Mouse (Mus musculus) c-Kit-positive CD71-positive TER-119-negative erythroid progenitor cells, embryonic 14.5 days (primary cell): Measurements from ENCODE around the gene Mtmr12.

ENCODE experiments used
- DNase-seq: peaks from one replicate; pipeline ENCODE4 v3.0.0-alpha.2; 2013; ENCODE audit warnings: low read depth

The Mtmr12 gene

DNA sequence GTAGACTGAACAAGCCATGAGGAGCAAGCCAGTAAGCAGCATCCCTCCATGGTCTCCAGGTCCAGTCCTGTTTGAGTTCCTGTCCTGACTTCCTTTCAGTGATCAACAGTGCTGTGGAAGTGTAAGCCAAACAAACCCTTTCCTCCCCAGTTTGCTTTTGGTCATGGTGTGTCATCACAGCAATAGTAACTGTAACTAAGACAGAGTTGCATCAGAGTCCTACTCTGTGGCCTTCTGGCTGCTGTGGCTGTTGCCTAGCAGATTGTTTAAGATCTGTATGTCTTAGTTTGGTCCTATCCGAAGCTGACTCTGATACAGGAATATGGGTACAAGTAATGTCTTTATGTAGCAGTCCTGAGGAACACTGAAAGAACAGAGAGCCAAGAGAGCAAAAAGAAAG is 75.0 kb downstream of the Mtmr12 start:
- DNase-seq, result no peak

DNA sequence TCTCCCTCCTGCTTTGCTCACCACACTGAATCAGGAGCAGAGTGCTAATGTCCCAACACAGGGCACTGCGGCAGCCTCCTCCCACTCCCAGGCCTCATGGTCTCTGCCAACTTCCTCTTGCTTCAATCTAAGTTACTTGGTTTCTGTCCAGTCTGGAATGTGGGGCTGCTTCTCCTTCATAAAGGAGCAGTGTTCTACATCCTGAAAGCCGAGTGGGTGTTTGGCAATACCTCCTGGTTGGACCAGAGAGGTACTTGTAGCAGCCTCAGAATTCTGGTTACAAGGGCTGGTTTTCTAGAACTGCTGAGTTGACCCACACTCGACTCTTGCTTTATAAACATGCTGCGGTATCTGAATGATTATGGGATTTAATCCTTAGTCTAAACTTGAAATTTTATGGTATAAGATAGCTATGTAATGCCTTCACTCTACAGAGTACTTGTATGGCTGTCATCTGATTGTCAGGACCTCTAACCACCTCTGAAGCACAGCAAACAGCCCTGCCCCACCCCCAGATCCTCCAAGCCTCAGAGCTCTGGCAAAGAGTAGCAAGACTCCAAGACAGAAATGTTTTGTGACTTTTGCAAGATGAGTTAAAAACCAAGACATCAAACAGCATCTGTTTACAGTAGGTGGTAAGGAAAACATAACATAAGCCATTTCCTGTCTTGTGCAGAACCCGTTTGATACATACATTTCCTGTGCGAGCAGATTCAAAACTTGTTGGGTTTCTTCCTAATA is 80.1 kb downstream of the Mtmr12 start:
- DNase-seq, result no peak

DNA sequence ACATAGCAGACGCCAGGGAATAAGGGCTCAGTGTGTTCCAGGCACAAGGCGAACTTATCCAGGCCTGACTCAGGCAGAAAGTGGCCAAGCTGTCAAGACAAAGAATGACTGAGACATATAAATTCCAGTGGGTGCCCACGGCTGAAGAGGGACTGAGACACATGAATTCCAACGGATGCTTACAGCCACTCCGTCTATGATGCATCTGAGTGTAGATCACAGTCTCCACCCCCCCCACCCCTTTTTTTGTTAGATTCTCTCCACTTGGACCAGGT is 80.6 kb downstream of the Mtmr12 start:
- DNase-seq, result no peak

DNA sequence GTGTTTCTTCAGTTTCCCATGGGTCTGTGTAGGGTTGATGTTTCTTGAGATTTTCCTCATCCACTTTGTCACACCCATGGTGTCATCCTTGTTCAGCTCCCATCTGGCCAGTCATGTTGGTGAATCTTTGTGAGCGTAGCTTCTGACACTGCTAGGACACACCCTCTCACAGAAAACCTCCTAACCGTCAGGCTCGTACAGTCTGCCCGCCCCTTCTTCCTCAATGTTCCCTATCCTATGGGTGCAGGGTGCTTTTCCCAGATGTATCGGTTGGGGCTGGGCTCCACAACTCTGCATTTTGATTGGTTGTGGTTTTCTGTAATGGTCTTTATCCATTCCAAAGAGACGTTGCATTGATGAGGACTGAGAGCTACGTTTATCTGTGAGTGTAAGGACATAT is 85.5 kb downstream of the Mtmr12 start:
- DNase-seq, result no peak

DNA sequence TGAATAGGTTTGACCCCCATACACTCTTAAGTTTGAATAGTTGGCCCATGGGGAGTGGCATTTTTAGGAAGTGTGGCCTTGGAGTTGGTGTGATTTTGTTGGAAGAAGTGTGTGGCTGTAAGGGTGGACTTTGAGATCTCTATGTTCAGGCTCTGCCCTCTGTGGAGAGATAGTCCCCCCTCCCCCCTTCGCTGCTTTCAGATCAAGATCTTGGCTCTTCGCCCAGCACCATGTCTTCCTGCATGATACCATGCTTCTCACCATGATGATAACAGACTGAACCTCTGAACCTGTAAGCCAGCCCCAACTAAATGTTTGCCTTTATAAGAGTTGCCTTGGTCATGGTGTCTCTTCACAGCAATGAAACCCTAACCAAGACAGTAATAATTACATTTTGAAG is 86.9 kb downstream of the Mtmr12 start:
- DNase-seq, result no peak

DNA sequence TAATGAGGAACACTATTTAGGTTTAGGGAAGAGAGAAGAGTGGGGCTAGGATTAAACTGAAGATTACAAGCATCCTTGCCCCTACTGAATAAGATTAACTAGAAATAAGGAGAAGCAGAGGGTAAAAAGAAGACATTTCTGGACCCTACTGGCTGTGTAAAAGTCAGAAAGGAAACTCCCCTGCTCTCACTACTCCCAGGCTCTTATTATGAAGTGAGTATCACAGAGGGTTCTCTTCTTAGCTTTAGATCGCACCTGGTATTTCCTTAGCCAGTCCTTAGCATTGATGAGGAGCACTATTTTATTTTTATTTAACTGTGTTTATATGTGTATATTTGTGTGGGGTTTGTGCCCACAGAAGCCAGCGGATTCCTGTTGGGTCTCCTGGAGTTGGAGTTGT is 91.4 kb downstream of the Mtmr12 start:
- DNase-seq, result no peak

DNA sequence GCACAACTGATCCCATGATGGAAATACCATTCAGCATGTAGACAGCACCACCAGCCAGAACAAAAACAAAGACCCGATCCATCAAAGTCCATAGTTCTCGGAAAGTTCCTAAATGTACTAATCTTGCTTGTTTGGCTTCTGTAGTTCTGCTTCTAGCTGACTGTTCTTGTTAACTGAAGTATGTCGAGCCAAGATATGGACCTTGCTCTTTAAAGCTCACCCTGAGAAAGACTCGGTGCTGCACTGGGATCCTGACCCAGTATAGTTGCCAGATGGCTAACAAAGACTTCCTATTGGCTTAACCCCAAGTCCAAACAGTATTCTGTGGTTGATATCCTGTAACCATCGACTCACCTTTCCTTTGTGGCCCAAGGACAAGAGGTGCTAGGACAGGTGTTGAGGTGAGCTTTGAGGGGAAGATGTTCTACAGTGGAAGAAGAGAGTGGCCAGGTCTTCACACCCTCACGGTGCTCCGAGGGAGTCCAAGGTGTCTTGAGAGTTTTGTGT is 93.5 kb downstream of the Mtmr12 start:
- DNase-seq, result no peak

DNA sequence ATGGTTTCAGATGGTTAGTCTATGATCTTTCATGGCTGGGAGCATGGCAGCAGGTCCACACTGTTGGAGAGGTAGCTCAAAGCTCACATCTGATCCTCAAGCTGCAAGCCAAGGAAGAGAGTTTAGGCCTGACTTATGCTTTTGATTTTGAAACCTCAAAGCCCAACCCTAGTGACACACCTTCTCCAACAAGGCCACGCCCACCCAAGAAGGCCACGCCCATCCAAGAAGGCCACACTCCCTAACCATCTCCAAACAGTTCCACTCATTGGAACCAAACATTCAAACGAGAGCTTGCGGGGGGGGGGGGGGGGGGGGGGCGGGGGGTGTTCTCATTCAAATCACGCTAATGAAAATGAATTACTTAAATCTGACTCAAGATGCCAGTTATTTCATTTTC is 96.9 kb downstream of the Mtmr12 start:
- no peak for DNase-seq

DNA sequence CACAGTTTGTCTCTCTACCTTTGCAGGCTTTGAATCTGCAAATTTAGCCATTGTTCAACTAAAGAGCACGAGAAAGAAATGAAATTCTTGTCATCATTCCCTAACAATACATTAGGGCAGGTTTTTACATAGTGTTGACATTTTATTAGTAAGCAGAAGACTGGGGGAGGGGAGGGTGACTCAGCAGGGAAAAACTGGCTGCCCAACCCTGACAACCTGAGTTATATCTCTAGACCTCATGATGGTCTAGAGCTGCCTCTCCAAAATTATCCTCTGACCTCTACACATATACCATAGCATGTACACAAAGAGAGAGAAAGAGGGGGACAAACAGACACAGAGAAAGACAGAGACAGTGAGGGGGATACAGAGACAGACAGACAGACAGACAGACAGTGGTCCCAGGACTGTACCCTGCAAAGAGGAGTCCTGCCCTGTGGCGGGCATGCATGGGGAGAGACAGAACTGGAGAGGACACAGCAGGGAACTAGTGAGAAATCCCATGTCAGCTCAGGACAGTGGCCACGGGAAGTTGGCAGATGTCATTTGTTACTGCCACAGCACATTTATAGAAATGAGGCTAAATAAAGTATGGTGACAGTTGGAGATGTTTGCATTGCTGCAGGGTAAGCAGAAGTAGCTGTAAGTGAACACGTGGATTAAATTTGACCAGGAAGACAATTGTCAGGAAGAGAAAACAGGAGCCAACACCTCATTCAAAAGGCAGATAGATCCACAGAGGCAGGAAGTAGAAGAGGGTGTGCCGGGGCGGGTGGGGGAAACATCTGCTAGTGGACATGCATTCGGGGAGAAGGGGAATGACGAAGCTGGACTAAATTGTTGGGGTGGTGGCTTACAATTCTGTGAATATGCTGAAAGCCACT is 101.6 kb downstream of the Mtmr12 start:
- no peak for DNase-seq

DNA sequence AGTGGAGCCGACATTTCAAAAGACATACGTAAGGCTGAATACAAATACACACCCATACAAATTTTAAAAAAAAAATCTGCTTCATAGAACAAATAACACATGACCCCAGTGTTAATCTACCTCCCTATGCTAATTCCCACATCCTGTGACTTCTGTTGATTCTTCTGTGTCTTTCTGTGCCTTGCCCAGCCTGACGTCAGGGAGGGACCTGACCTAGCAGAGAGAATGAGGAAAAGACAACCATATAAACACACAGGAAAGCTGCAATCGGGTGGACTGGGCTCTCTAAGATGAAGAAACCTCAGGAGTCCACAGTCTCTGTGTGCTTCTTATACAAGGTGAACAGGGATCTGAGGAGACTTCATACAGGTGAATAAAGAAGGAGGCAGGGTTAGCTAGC is 102.3 kb downstream of the Mtmr12 start:
- no peak for DNase-seq

DNA sequence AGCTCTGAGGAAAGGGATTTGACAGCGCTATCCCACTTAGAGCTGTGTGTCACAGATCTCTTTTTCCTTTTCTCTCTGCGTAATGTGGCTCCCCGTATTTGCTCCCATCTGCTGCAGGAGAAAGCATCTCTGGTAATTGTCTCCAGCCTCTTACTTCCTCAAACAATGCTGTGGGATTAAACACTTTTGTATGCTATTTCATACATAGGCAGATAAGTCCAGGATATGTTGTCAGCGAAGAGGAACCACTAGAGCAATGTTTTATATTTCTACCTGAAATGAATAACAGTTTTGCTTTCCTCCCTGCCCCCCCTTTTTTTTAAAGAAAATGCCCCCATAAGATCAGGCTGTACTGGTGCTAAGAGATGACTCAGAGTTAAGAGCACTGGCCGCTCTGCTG is 103.7 kb downstream of the Mtmr12 start:
- no peak for DNase-seq

DNA sequence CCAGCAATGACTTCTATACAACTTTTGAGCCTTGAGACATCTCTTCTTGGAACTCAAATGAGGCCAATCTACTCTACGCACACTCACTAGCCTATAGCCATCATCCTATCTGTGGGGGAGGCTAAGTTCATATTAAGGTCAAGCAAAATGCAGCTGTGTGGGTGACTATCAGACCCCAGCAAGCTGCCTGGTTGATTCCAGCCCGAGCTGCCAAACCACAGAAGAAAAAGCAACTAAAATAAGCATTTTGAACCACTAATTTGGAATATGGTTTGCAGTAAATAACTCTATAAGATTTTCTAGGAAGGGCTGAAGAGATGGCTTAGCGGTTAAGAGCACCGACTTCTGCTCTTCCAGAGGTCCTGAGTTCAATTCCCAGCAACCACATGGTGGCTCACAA is 105.8 kb downstream of the Mtmr12 start:
- DNase-seq, result no peak

DNA sequence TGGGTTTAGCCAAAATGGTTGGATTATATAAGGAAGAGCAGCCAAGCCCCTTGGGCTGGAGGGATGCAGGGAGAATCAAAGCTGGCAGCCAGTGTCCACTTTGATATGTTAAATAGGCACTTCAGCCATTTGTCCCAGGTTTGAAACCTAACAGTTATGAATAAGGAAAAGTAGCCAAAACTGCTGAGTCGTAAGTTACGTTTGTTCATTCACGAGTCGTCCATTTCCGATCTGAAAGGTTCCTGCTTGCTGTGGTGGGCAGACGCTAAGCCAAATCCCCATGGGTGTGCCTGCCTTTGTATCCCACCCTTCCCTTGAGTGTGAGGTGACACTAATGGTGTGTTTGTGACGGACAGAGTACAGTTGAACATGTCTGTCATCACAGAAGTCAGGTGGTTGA is 106.6 kb downstream of the Mtmr12 start:
- no peak for DNase-seq

DNA sequence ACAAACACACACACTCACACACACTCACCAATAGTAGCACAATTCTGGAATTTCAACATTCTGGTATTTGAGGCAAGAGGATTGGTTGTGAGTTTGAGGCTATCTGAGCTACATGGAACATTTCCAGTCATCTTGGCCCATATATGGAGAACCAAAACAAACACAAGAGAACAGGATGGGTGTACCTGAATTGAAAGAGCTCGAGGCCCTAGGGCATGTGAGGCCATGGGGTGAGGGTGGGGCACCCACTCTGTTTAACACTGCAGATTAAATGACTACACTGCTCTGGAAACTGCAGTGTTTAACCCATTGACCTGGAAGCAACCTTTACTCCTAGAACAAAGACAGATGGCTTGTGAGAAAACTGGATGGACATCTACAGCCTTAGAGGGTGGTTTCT is 108.4 kb downstream of the Mtmr12 start:
- DNase-seq, result no peak

DNA sequence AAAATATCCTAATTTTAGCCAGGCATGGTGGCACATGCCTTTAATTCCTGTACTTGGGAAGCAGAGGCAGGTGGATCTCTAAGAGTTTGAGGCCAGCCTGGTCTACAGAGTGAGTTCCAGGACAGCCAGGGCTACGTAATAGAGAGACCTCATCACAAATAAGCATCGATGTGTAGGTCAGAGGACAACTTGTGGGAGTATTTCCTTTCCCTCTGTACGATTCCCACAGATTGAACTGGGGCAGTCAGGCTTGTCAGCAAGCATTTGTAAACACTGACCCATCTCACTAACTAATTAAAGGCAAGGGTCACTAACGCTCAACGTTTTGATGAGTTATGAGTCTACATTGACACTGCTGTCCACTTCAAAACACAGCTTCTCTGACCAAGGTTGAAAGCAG is 109.8 kb downstream of the Mtmr12 start:
- DNase-seq, result no peak

DNA sequence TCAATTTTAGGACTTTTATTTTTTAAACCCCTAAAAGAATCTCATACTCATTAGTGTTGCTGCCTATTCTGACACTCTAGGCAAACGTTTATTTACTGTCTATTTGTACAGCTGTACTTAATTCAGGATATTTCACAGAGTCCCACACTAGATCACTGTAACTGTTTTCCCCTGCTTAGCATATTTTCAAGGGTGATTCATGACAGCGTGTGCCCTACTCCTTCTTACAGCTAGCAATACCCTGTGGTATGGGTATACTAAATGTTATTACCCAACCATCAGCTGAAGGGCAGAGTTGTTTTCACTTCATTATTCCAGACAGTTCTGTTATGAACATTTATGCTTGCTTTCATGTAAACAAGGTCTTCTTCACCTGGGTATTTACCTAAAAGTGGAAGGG is 111.2 kb downstream of the Mtmr12 start:
- DNase-seq, result no peak

DNA sequence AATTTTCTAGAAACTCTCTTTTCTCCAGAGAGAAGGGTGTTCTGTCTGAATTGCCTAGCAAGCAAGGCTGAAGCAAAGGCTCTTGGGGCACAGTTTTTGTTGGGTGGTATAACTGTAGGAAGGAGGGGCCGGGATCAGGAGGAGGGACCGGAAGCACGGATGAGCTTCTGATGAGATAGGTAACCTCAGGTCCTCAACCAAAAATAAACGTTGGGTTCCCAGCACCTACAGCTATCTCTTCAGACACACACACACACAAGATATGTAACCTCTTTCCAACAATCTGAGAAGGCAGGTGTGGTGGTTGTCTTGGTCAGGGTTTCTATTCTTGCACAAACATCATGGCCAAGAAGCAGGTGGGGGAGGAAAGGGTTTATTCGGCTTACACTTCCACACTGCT is 112.5 kb downstream of the Mtmr12 start:
- DNase-seq, result no peak

DNA sequence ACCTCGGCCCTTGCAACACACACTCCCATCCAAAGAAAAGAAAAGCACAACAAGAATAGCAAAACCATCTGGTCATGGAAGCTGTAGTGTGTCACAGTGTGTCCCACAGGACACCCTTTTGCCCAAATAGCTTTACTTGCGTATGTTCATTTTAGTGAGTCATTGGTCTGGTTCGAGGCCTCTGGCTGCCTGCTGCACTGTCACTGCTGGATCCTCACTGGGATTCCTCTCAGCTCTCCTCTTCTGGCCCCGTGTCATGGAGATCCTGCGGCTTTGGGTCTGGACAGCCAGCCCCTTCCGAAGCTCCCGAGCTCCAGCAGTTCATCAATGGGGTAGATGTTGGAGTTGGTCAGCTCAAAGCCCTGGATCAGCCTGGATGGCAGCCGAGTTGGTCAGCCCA is 113.6 kb downstream of the Mtmr12 start:
- no peak for DNase-seq

DNA sequence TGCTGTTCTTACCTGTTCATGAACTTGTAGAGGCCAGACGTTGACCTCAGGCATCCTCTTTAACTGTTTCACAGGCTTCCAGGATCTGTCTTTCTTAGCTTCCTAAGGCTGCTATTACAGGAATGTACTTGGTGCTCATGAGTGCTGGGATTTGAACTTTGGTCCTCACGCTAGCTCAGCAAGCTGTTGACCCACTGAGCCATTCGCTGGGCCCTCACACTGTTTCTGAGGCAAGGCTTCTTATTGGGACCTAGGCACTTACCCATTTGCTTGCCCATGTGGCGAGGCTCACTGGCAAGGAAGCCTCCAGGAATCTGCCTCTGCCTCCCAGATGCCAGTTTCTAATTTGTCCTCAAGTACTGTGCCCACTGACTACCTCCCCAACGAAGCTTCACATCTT is 115.1 kb downstream of the Mtmr12 start:
- no peak for DNase-seq

DNA sequence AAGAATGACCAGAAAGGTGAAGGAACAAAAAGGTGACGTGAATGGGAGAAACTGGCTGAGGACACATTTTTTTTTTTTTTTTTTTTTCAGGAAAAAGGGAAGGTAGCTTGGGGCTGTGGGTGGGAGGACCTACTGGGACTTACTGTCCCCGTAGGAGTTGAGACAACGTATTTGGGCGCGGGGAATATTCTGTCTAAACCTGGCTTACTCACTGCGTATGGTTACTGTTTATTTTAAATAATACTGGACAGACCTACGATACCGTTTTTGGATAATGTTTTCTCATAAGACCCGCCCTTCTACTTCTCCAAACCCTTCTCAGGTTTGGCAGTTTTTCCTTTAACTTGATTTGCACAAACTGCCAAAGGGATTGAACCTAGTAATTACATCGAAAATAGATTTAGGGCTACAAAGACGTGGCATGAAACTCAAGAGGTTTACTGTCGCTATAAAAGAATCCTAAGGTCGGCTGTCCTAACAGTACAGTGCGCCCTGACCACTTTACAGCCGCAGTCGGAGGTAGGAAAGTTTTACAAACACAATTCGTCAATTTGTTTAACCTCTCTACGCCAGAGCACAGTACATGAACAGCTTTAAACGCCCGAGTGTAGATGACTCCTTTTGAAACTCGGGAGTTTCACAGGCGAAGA is 115.7 kb downstream of the Mtmr12 start:
- DNase-seq, result no peak

DNA sequence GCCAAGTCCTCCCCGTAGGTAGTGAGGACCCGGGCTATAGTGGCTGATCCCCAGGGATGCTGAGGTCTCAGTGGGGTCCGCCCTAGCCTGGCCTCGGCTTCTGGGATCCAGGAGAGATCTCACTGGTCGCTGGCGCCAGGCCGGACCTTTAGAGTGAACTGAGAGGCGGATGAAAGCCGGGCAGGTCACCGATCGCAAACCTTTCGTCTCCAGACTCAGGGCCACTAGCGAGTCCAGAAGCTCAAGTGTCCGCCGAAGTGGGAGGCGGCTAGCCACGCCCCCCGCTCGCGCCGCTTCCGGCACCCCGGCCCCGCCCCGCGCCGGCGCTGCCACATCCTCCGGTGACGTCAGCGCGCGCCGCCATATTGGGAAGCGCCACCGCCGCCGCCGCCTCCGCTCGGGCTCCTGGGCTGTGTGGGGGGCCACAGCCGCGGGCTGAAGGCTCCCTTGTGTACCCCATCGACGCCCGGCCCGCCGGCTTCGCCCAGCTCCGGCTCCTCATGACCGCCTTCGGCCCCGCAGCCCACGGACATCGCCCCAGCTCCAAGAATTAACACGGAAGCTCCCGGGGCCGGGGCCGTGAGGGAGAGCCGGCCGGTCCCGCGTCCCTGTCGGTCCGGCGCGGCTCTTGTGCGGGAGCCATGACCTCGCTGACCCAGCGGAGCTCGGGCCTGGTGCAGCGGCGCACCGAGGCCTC is 116.4 kb downstream of the Mtmr12 start, which contains the start of gene Golph3:
Gene Golph3 (plus strand): TSS at position 360 of the 697 bp plus-strand sequence.
- DNase-seq, result peak; percentile 80
